Mouse (Mus musculus): Measurements from ENCODE around the gene Cybrd1.

GRCm38 (mm10) chr2:71191391-71192194, 73.9 kb downstream of the Cybrd1 start:
- TF ChIP-seq CTCF (IDR thresholded peaks at IDR 0.05; ENCODE audit: extremely low read depth, insufficient read length, insufficient replicate concordance, low read depth, low read length) (no peak), POLR2A (IDR thresholded peaks at IDR 0.05; ENCODE audit: low read depth, low read length) (no peak)

Measured in small intestine, adult 2 months (tissue).